Mouse (Mus musculus): ENCODE data around the gene Zdhhc20. TPM values are rescaled to one million over a fixed set of nuclear protein-coding genes. Genes with fewer than 3 reads are reported as not detected.
A peak's percentile ranks its signal among the peaks of the same experiment; 100 is the strongest.
"Not testable (repeated sequence)": the region's sequence is repeated elsewhere in the genome, so short reads cannot be mapped to it uniquely, and the experiment has no call there.

Zdhhc20 gene
- polyA plus RNA-seq, 1 experiment from 2014 or later: 12.9 TPM

DNA sequence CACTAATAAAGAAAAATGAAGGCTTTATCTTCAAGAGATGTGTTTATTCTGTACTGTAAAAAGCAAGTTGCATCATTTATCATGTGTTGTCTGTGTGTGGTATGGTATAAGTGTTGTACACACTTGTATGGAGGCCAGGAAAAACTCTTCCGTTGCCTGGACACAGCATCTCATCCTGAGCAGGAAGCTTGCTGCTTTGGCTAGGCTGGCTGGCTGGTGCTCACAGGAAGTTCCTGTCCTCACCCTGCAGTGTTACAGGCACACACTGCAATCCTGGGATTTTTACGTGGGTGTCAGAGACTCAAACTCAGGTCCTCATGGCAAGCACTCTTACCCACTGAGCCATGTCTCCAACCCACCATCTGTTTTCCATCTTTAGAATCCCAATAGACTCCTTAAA is 26.9 kb downstream of the Zdhhc20 start:
- ATAC-seq (no peak), DNase-seq (no peak)
- WGBS (ENCODE audit: insufficient replicate concordance): 63% methylated on average over 2 of the region's 2 CpGs
- peaks cover 6% of the 10 kb centered on the region; the same call in 1 of the 2 replicates for H3K36me3 ChIP-seq (replicated peaks; ENCODE audit: insufficient read depth, low read length)
- H3K27me3 ChIP-seq (ENCODE audit: insufficient read depth, low read length): no peaks in the 10 kb centered on the region
- H3K27ac ChIP-seq (ENCODE audit: low read depth): no peak overlapping the region
- no peaks in the 10 kb centered on the region for H3K4me1 ChIP-seq (ENCODE audit: insufficient read depth)
- H3K9ac ChIP-seq (replicated peaks): no peak overlapping the region
- H3K4me2 ChIP-seq (ENCODE audit: low read depth, low read length): no peak overlapping the region
- H3K4me3 ChIP-seq (ENCODE audit: low read depth, low read length): no peak overlapping the region
- TF ChIP-seq EP300 (IDR thresholded peaks at IDR 0.05; ENCODE audit: low read depth): no peak
- no peak for TF ChIP-seq CTCF (IDR thresholded peaks at IDR 0.05; ENCODE audit: low read depth)
- H3K9me3 ChIP-seq (ENCODE audit: low read length): no peaks in the 10 kb centered on the region

DNA sequence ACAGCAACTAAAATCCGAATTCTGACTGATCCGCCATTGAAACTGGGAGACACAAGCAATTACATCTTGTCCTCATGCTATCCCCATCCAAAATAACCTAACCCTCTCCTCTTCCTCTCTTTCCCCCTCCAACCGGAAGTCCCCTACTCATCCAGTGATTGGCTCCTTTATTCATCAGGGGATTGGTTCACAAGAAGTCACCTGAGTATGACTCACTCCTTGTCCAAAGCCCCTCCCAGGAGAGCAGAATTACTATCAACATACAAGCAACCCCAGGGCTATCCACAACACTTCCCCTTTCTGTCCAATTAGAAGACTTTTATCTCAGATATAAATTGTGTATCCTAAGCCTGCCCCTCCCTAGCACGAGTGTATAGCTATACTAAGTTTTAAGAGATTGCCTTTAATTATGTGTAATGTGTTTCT is 28.1 kb downstream of the Zdhhc20 start:
- WGBS (ENCODE audit: insufficient replicate concordance): 70% methylated on average over 4 of the region's 4 CpGs
- no peaks in the 10 kb centered on the region for H3K27me3 ChIP-seq (ENCODE audit: insufficient read depth, low read length)
- no peak overlapping the region for H3K4me3 ChIP-seq (ENCODE audit: low read depth, low read length)
- H3K9me3 ChIP-seq (ENCODE audit: low read length): no peaks in the 10 kb centered on the region
- TF ChIP-seq CTCF (IDR thresholded peaks at IDR 0.05; ENCODE audit: low read depth) (no peak), EP300 (IDR thresholded peaks at IDR 0.05; ENCODE audit: low read depth) (no peak)
- H3K4me2 ChIP-seq (ENCODE audit: low read depth, low read length): no peak overlapping the region
- DNase-seq (no peak), ATAC-seq (peak; percentile 77)
- no peak overlapping the region for H3K9ac ChIP-seq (replicated peaks)
- no peaks in the 10 kb centered on the region for H3K4me1 ChIP-seq (ENCODE audit: insufficient read depth)
- no peak overlapping the region for H3K27ac ChIP-seq (ENCODE audit: low read depth)
- H3K36me3 ChIP-seq (replicated peaks; ENCODE audit: insufficient read depth, low read length): peaks cover 6% of the 10 kb centered on the region; the same call in 1 of the 2 replicates

DNA sequence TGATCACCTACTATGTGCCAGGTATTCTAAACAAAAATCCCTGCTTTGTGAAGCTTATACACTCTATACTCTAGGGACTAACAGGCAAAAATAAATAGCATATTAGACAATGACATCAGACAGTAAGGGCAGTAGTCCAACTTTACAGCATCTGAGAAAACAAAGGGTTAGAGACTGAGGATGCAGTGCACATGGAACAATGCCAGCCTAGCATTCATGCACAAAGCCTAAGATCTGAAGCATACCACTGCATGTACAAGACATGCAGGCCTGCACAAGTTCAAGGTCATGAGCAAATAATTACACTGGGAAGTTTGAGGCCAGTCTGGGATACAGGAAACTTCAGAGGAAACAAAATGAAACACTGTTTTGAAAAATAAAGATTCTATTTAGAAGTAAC is 30.6 kb downstream of the Zdhhc20 start:
- Histone ChIP-seq H3K9me3 (ENCODE audit: low read length) (no peaks in the 10 kb centered on the region), H3K4me2 (ENCODE audit: low read depth, low read length) (no peak overlapping the region), H3K27ac (ENCODE audit: low read depth) (no peak overlapping the region), H3K9ac (replicated peaks) (no peak overlapping the region), H3K36me3 (replicated peaks; ENCODE audit: insufficient read depth, low read length) (peaks cover 5% of the 10 kb centered on the region), H3K4me3 (ENCODE audit: low read depth, low read length) (no peak overlapping the region), H3K4me1 (ENCODE audit: insufficient read depth) (no peaks in the 10 kb centered on the region), H3K27me3 (ENCODE audit: insufficient read depth, low read length) (no peaks in the 10 kb centered on the region)
- TF ChIP-seq EP300 (IDR thresholded peaks at IDR 0.05; ENCODE audit: low read depth) (no peak), CTCF (IDR thresholded peaks at IDR 0.05; ENCODE audit: low read depth) (no peak)
- no peak for ATAC-seq
- no peak for DNase-seq

DNA sequence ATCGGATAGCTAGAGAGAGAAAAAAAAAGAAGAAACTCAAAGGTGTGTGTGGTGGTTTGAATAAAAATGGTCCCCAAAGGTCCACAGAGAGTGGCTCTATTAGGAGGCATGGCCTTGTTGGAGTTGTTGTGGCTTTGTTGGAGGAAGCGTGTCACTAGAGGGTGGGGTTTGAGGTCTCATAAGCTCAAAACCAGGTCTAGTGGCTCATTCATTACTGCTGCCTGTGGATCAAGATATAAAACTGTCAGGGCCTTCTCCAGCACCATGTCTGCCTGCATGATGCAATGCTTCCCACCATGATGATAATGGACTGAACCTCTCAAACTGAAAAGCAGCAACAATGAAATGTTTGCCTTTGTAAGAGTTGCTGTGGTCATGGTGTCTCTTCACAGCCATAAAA is 31.5 kb downstream of the Zdhhc20 start:
- H3K9ac ChIP-seq (replicated peaks): no peak overlapping the region
- no peak overlapping the region for H3K4me3 ChIP-seq (ENCODE audit: low read depth, low read length)
- no peaks in the 10 kb centered on the region for H3K9me3 ChIP-seq (ENCODE audit: low read length)
- H3K27ac ChIP-seq (ENCODE audit: low read depth): no peak overlapping the region
- H3K4me2 ChIP-seq (ENCODE audit: low read depth, low read length): no peak overlapping the region
- ATAC-seq (no peak), DNase-seq (no peak)
- no peak for TF ChIP-seq CTCF (IDR thresholded peaks at IDR 0.05; ENCODE audit: low read depth)
- no peak for TF ChIP-seq EP300 (IDR thresholded peaks at IDR 0.05; ENCODE audit: low read depth)
- H3K36me3 ChIP-seq (replicated peaks; ENCODE audit: insufficient read depth, low read length): peaks cover 2% of the 10 kb centered on the region
- 76% methylated on average over 2 of the region's 2 CpGs for WGBS (ENCODE audit: insufficient replicate concordance)
- H3K27me3 ChIP-seq (ENCODE audit: insufficient read depth, low read length): no peaks in the 10 kb centered on the region
- H3K4me1 ChIP-seq (ENCODE audit: insufficient read depth): no peaks in the 10 kb centered on the region

DNA sequence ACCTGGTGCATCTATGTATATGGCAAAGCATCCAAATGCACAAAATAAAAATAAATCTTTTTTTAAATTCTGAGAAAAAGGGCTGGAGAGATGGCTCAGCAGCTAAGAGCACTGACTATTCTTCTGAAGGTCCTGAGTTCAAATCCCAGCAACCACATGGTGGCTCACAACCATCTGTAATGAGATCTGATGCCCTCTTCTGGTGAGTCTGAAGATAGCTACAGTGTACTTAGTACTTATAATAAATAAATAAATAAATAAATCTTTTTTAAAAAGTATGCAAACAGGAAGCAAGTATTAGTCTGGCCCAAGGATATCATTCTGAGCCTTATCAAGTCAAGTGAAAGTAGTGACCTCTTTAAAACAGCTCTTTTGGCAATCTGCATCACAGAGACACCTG is 34.0 kb downstream of the Zdhhc20 start:
- H3K4me3 ChIP-seq (ENCODE audit: low read depth, low read length); H3K36me3 ChIP-seq (replicated peaks; ENCODE audit: insufficient read depth, low read length); H3K27ac ChIP-seq (ENCODE audit: low read depth); H3K9ac ChIP-seq (replicated peaks); H3K9me3 ChIP-seq (ENCODE audit: low read length); DNase-seq; H3K27me3 ChIP-seq (ENCODE audit: insufficient read depth, low read length); H3K4me2 ChIP-seq (ENCODE audit: low read depth, low read length); H3K4me1 ChIP-seq (ENCODE audit: insufficient read depth); ATAC-seq: not testable (repeated sequence)
- TF ChIP-seq CTCF (IDR thresholded peaks at IDR 0.05; ENCODE audit: low read depth): peak; percentile 20; the same call in 1 of the 2 replicates

DNA sequence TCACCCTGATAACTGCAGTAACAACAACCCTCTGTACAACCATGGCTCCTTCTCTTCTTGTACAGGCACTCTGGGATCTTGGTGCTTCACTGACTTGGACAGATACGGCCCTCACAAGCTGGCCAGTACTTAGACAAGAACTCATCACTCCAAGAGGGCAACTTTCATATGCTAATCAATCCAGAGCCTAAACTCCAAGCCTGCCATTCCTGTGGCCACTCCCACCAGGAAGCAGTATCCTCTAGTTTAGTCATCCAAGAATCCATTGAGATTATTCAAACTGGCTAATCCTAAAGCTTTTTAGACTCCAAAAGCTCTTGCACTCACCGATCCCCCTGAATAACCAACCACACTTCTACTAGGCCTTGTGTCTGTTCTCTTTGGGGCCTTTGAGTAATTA is 37.1 kb downstream of the Zdhhc20 start:
- DNase-seq (no peak), ATAC-seq (no peak)
- no peak overlapping the region for H3K27ac ChIP-seq (ENCODE audit: low read depth)
- 82% methylated on average over 2 of the region's 2 CpGs for WGBS (ENCODE audit: insufficient replicate concordance)
- TF ChIP-seq EP300 (IDR thresholded peaks at IDR 0.05; ENCODE audit: low read depth) (no peak), CTCF (IDR thresholded peaks at IDR 0.05; ENCODE audit: low read depth) (no peak)
- no peak overlapping the region for H3K4me3 ChIP-seq (ENCODE audit: low read depth, low read length)
- H3K9ac ChIP-seq (replicated peaks): no peak overlapping the region
- H3K4me1 ChIP-seq (ENCODE audit: insufficient read depth): no peaks in the 10 kb centered on the region
- H3K9me3 ChIP-seq (ENCODE audit: low read length): no peaks in the 10 kb centered on the region
- no peak overlapping the region for H3K4me2 ChIP-seq (ENCODE audit: low read depth, low read length)
- H3K36me3 ChIP-seq (replicated peaks; ENCODE audit: insufficient read depth, low read length): peaks cover 10% of the 10 kb centered on the region; the same call in 1 of the 2 replicates
- no peaks in the 10 kb centered on the region for H3K27me3 ChIP-seq (ENCODE audit: insufficient read depth, low read length)

DNA sequence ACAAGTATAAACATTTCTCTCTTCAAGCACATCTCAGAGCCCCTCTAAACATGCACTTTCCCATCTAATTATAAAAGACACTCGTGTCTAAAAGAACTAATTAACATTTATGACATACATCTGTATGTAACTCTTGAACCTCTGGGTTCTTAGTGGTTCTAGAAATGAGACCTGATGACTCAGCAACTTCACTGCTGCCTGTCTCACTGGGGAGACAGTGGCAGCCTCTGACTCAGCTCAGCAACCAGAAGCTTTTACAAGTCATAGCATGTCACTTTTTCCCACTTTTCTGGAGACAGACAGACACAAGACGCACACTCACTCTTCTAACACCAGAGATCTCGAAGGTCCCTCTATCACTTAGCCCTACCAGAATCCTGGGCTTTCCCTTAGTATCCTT is 39.7 kb downstream of the Zdhhc20 start:
- Histone ChIP-seq H3K9ac (replicated peaks) (no peak overlapping the region), H3K4me3 (ENCODE audit: low read depth, low read length) (no peak overlapping the region), H3K4me1 (ENCODE audit: insufficient read depth) (no peaks in the 10 kb centered on the region), H3K27ac (ENCODE audit: low read depth) (no peak overlapping the region), H3K9me3 (ENCODE audit: low read length) (no peaks in the 10 kb centered on the region), H3K27me3 (ENCODE audit: insufficient read depth, low read length) (no peaks in the 10 kb centered on the region), H3K4me2 (ENCODE audit: low read depth, low read length) (no peak overlapping the region), H3K36me3 (replicated peaks; ENCODE audit: insufficient read depth, low read length) (0 out of 2 replicates have a peak, but pooled peaks cover 8% of the 10 kb centered on the region)
- TF ChIP-seq EP300 (IDR thresholded peaks at IDR 0.05; ENCODE audit: low read depth) (no peak), CTCF (IDR thresholded peaks at IDR 0.05; ENCODE audit: low read depth) (no peak)
- 76% methylated on average over 3 of the region's 3 CpGs for WGBS (ENCODE audit: insufficient replicate concordance)
- ATAC-seq (no peak), DNase-seq (no peak)

Data from liver, postnatal 0 days (tissue).